Mouse (Mus musculus): ENCODE results near the gene Lhb.

Lhb gene

DNA sequence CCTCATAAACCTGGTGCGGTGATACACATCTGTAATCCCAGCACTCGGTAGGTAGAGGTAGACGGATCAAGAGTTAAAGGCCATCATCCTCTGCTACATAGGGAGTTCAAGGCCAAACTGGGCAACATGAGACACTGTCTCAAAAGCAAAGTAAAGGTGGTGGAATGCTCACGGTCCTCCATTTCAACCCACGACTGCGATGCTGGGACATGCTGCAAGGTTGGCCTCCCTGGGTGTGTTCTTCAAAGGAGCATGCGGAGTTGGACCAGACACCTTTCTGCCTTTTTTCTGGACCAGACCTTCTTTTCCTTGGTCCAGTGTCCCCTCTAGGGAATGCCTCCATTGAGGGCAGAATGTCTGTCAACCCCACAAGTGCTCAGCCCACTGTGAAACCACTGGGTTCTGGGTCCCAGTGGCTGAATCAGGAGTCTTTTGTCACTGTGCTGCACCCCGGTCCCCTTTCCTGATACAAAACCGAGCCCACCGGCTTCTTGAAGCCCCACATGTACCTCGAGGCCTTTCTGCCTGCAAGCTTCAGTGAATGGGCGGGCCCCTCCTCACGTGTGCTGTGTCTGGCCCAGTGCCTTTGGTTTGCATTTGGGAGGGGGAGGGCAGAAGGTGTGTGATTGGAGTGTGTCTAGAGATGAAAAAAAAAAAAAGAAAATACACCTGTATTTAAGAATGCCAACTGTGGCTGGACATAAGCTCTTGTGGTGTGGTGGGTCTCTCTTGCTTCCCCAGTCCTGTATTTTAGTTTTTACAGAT lies 35.5 kb downstream of the Lhb start:
- no peak for DNase-seq

DNA sequence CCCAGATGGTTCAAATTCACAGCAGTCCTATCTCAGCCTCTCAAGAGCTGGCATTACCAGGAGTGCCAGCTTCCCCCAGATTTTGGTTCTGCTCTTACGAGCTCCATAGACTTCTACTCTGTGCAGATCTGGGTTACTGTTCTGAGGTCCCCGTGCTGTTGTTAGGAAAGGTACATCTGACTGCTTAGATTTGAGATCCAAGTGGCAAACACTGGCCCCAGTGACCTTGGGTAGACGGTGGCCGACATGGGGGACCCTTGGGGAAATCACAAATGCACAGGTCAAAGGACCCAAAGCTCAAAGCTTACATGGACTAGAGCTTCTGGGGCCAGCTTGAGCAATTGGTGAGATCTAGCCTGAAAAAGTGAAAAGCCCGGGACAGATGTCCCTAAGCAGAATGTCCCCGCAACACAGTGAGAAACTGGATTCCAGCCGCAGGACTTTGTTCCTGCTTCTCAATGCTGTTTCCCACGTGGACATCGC lies 36.1 kb downstream of the Lhb start:
- no peak for DNase-seq

DNA sequence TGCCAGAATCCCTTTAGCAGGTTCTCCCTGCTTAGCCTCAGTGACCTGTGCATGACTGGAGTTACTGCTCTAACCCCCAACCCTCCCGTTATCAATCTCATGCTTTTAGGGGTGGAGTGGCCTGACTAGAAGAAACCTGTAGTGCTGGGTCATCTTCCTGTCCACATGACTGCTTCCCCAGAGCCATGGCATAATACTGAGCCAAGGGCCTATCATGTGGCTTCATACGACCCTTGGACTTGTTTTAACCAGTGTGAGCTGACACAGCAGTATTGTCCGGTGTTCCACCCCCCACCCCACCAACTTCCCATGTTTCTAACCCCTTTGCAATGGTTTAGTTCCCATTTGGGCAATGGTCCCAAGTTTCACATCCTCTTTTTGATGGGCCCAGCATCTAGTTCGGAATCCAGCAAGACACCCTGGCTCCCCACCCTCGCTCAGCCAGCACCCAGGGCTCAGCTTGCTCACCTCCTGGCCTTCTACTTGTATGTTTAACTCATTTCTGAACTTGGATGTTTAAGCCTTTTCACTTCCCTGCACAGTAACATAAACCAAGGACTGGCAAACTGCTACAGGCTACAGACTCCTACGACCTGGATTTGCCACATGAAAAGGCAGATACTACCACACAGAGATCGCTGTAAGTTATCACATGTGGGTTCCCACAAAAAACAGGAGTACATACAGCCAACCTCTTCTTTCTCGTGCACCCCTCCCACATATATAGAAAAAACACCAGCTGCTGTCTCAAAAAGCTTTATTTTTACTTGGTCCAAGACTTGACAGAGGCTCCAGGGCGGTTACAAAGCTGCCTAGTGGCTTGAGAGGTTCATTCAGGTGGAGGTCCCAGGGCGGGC lies 36.8 kb downstream of the Lhb start:
- DNase-seq, result no peak

DNA sequence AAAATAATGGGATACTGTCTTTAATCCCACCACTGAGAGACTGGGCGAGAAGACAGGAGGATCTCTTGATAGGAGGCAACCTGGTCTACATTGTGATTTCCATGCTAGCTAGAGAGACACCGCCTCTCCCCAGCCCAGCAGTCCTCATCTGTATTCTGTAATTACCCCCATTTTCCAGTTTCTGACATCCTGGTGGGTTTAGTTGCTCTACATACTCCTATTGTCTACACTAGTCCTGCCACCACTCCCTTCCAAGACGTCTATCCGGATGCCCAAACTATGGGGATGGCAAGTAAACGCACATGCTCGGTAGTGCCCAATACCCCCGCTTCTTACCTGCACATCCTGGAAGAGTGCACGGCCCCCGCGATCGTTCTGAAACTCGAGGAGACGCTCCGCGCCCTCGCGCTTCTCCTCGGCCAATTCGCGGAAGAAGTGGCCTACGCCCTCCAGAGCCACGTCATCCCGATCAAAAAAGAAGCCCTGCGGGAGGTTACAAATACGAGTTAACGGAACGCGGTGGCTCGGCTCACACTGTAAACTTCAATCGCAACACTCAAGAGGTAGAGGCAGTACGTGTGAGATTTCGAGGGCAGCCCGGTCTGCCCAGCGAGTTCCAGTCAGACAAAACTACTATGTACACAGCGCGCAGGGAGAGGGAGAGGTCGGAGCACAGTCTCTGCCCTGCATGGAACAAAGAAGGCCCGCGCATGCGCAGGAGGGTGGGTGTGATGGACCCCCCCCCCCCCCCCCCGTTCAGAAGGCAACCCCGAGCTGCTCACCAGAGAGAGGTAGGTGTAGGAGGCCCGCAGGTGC lies 38.3 kb downstream of the Lhb start:
- DNase-seq, result peak; percentile 82

DNA sequence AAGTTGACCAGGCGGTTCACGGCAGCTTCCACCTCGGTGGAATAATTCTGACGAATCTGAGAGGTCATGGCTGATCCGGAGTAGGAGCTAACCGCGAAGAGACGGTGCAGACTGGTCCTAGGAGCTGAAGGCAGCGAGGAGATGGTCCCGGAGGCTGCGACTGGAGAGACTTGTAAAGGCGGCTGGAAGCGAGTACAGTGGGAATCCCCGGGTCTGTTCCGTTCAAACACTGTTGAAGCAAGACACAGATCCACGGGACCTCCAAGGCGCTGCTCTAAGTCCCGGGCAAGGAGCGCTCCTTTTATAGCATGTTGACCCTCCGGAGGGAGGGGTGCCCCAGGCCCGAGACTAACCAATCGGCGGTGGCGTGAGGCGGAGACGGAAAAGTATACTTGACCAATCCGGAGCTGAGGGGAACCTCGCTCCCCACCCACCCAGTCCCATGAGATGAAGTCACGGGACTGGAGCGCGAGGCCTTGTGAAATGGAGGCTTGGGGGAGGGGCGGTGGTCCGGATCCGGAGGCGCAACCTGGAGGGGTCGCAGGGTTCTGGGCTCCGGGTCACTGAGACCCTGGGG lies 39.0 kb downstream of the Lhb start, which contains the start of gene Ftl1:
Ftl1 (minus strand) TSS at position 321 of the 577 bp plus-strand sequence.
- DNase-seq, result peak; percentile 99

DNA sequence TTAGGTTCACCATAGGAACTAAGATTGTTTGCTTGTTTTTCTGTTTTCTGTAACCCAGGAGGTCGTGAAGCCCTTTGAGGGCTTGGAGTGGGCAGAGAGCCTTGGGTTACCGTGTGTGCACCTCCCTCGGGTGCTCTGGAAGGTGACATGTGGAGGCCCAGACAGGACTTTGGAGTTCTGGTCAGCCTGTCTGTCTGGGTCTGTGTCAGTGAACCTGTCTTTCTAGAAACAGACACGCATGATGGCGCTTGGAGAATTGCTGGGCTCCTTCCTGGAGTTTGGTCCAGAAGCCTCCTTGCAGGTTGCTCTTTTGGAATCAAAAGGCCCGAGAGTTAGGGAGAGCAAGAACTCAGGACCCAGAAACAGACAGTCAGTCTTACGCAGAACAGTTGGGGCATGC lies 39.8 kb downstream of the Lhb start:
- DNase-seq, result peak; percentile 51

DNA sequence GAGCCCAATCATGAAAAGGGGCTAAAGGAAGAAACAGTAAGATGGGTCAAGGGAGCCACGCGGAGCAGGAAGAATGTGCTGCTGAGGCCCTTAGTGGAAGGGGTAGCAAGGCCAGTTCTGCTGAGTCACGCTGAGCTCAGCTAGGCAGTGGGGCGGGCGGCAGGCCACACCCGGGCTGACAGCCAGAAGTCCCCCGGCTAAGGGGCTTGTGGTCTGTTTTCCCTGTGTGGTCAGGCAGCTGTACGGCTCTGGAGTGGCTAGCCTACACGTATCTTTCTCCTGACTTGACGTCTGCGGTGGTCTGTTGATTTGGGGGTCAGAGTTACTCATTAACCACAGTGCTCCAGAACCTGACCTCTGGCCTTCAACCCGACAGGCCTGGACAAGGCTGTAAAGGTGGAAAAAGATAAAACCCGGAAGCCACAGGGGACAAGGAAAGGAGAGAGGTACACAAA lies 40.3 kb downstream of the Lhb start:
- DNase-seq, result peak; percentile 55

DNA sequence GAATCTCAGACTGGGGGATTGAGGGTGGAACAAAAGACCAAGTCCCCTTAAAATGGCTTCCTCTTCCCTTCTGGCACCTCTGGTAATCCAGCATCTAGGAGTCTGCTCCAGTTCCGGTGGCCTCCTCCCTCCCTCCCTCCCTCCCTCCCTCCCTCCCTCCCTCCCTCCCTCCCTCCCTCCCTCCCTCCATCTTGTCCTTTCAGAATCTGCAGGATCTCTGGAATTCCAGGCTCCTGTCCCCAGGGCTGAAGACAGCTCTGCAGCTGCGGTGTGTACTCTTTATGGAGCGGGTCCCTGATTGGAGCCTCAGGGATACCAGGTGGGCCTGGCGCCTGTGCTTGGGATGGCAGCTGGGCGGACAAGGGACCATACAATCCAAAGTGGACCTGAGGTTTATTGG lies 40.7 kb downstream of the Lhb start:
- no peak for DNase-seq

DNA sequence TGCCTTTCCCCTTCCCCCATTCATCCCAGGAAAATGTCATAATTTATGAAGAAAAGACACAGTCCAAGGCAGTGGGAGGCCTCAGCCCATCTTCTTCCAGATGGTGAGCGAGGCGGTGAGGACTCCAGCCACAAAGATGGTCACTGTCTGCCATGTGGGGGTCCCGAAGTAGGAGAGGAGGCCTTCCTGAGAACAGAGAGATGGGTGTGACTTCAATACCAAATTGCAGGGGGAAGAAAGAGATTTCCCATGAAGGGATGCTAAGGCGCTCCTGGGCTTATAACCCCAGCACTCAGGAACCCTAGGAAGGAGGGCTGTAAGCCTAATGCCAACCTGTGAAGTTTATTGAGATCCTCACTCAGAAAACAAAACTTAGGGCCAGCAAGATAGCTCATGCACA lies 41.2 kb downstream of the Lhb start:
- no peak for DNase-seq

DNA sequence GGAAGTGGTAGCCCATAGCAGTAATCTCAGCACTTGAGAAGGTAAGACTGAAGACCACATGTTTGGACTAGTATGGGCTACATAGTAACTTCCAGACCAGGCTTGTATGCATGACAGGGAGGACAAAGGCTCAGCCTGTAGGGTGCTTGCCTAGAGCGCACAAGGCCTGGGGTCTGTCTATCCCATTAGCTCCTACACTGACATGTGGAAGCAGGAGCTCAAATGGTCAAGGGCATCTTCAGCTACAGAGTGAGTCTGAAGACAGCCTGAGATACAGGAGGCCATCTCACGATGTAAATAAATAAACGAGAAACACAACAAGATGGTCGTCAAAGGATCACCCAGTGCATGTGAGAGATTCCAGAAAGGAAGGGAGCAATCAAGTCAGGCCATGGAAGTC lies 41.7 kb downstream of the Lhb start:
- DNase-seq, result no peak

DNA sequence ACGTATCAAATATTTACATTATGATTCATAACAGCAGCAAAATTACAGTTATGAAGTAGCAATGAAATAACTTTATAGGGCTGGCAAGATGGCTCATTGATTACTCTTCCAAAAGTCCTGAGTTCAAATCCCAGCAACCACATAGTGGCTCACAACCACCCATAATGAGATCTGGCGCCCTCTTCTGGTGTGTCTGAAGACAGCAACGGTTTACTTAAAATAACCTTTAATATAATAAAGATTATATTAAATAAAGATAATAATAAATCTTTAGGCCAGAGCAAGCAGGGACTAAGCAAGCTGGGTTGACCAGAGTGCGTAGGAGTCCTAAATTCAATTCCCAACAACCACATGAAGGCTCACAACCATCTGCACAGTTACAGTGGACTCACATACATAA lies 42.2 kb downstream of the Lhb start:
- DNase-seq, result peak; percentile 52

DNA sequence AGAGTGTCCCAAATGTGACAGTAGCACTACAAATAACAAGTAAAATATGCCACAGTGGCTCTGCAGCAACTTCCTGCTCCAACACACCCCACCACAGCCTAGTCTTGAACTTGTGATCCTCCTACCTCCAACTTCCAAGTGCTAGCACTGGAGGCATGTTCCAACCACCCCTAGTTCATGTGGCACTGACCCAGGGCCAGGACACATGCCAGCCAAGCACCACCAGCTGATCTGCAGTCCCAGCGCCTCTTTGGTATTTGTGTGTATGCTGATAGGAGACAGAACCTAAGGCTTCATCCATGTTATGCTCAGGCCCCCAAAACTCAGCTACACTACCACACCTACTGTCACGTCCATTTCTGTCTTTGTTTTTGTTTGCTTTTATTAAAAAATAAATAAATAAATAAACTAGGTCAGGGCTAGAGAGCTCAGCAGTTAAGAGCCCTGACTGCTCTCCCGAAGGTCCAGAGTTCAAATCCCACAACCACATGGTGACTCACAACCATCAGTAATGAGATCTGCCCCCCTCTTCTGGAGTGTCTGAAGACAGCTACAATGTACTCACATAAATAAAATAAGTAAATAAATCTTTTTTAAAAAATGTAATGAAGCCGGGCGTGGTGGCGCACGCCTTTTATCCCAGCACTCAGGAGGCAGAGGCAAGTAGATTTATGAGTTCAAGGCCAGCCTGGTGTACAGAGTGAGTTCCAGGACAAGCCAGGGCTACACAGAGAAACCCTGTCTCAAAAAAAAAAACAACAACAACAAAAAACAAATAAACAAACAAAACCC lies 43.6 kb downstream of the Lhb start:
- DNase-seq, result peak; percentile 68

DNA sequence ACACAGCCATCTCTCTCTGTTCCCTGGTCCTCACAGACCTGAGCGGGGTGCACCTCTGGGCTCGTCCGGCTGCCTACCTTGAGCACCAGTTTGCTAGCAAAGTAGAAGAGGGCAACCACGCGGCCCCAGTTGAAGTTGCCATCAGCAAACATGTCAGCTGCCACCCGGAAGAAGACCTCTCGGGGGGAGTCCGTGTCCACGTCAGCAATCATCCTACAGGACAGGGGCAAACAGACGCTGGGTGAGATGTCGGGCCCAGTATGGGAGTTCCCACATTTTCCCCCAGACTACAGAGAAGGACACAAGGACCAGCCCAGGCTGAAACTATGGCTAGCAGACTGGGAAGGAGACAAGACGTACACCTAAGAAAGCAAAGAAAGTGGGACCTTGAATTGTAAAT lies 44.5 kb downstream of the Lhb start:
- DNase-seq, result no peak

DNA sequence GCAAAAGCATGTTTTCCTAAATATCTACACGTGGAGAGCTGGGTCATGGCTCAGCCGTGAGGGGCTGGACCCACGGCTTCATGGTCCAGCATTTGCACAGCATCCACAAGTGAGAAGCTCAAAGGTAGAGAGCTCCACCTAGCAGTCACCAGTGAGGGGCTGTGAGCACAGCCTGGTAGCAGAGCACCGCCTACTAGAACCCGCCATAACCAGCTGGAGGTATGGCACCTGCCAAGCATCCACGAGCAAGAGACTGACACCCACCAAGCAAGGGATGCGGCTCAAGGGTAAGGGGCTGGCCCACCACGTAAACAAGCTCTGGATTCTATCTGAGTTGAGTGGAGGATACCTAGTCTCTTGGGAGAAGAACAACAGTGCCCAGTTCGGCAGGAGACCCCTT lies 44.9 kb downstream of the Lhb start:
- peak; percentile 63 for DNase-seq

DNA sequence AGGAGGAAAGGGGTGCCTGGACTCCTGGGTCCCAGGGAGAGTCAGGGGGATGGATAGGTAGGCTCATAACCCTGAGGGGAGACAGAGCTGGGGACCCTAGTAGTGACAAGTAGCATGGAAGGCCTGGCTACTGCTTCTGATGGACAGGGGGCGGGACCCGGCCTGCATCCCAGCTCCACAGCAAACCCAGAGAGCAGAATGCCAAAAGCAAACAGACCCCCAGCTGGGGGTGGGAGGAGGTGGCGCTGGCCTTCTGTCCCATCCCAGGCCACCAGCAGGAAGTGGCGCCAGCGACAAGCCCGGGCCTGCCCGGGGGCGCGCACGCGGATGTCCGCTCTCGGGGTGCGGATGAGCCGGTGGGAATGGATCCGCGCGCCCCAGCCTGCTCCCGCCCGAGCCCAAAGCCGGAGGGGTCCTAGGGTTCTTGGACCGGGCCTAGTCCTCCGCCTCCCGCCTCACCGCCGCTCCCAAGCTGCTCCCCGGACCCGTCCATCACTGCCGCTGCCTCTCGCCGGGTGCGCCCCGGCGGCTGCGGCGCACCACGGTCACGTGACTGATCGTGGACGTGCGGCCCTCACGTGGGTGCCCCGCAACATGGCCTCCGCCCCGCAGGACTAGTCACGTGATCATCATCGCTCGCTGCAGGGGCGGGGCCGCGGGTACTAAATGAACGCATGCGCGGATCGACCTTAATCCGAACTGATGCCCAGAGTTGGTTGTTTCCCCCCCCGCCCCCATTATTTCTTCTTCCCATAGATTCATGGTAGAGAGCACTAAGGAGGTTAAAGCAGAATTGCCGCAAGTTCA lies 45.9 kb downstream of the Lhb start, which contains the start of gene Bax:
Bax (minus strand) TSS at position 616 of the 807 bp plus-strand sequence.
- peak; percentile 98 for DNase-seq

DNA sequence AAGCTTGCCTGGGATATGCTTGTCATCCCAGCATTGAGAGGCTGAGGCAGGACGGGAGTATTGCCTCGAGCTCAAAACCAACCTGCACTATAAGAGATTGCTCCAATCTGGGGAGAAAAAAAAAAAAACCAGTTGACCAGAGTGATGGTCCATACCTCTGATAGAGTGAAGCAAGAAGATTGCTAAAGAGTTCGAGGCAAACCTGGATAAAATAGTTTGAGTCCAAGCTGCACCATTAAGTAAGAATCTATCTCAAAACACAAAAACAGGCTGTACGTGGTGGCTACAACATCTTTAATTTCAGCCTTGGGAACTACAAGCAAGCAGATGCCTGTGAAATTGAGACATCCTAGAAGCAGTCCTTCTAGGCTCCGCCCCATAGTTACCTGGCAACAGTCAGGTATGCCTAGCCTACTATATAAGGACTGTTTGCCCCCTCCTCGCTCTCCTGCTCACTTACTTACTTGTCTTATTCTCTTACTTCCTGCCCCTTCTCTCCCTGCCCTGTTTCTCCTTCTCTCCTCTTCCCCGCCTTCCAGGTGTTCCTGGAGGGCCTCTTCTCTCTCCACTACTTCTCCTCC lies 46.6 kb downstream of the Lhb start:
- peak; percentile 57 for DNase-seq

DNA sequence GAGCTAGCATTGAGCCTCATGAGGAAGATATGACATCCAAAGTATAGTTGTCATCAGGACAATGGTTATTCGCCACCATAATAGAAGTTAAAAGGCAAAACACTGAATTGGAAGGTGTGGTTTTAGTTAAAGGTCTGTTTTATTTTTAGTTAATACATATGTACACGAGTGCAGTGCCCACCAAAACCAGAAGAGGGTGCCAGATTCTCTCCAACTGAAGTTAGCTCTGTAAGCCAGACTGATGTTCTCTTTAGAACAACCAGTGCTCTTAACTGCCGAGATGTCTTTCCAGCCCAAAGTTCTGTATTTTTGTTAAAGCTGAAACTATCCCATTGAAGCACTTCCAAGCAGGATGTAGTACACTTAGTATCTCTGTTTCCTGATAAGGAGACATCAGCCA lies 50.2 kb downstream of the Lhb start:
- peak; percentile 85 for DNase-seq

Measured in cerebellum, adult 9-10 months (tissue).